12 mouse cellular contexts compared by ENCODE assay signal in the genomic region with DNA sequence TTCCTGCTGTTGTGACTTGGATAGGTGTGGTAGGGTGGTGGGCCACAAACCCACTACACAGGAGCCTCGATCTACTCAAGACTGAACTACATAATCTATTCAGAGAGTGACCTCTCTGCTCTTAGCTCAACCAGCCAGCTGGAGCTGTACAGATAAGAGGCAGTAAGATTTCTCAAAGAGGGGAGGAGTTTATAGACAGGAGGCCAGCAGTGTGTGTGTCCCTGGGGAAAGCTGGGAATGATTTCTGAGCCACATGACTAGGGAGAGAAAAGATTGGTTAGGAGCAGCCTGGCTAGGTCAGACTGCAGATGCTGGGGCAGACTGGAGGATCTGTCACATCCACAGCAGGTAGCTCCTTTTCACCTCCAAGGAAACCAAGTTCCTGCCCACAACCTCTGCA.
DNase-seq lines count a peak whose midpoint lies in the region; ATAC-seq and TF ChIP-seq lines count a peak whose summit lies in the region.
"Had no signal": no experiment of that assay in that cellular context is flagged by ENCODE, and none has a peak within 500 bp of the region (broad histone marks: within the 10 kb centered on the region; RNA-seq: fewer than 3 reads in every experiment).

No protein-coding gene starts in this region.

- peaks cover 49% of the 10 kb centered on the region for H3K4me1 ChIP-seq in heart, embryonic 11.5 days (ENCODE audit: control insufficient read depth, insufficient read depth, low read length)
- peaks cover 43 to 57% of the 10 kb centered on the region in 2 experiments for H3K4me1 ChIP-seq in heart, embryonic 14.5 days (ENCODE audit: control insufficient read depth in 2 of 2, insufficient read depth in 2 of 2, low read length in 2 of 2)
- 0 out of 4 replicates have a peak, but pooled peaks cover 0 to 4% of the 10 kb centered on the region in 2 experiments for H3K4me1 ChIP-seq in liver, embryonic 14.5 days (replicated peaks; ENCODE audit: control insufficient read depth in 2 of 2, insufficient read depth in 2 of 2, low read length in 1 of 2)
- peaks cover 39% of the 10 kb centered on the region for H3K4me1 ChIP-seq in neural tube, embryonic 15.5 days
- H3K4me1 ChIP-seq in midbrain, embryonic 13.5 days (replicated peaks): peaks cover 52% of the 10 kb centered on the region

- ATAC-seq in heart, embryonic 11.5 days (replicated peaks; ENCODE audit: insufficient number of reproducible peaks, low FRiP score, low TSS enrichment): no peak; the same call in 1 of the 2 replicates
- 0 out of 2 replicates have a peak, but pooled peaks have one; percentile 20 for ATAC-seq in heart, embryonic 14.5 days (ENCODE audit: insufficient number of reproducible peaks, insufficient read depth, low FRiP score, low read depth)
- peak; percentile 43; the same call in 1 of the 2 replicates for ATAC-seq in liver, embryonic 14.5 days (ENCODE audit: insufficient read depth)
- ATAC-seq in neural tube, embryonic 15.5 days (ENCODE audit: low FRiP score): no peak
- no peak; the same call in 1 of the 2 replicates for ATAC-seq in midbrain, embryonic 13.5 days

- peak; percentile 48 to 67 for DNase-seq in heart, adult 18-20 months
- peak; percentile 66 for DNase-seq in NIH3T3 (ENCODE audit: low read depth)
- DNase-seq in liver, embryonic 14.5 days (ENCODE audit: low read depth in 3 of 3, low spot score in 3 of 3): no peak
- no peak for DNase-seq in cerebellum, postnatal 14 days
- DNase-seq: gastrocnemius, postnatal 25 days had no signal

- no peak overlapping the region for H3K27ac ChIP-seq in heart, embryonic 11.5 days (ENCODE audit: low read depth, low read length)
- H3K27ac ChIP-seq in heart, embryonic 14.5 days (replicated peaks in 1 of 2; ENCODE audit: control insufficient read depth in 1 of 2, insufficient read depth in 1 of 2, low read depth in 2 of 2, low read length in 2 of 2): peak overlapping the region; percentile 35 to 88
- H3K27ac ChIP-seq in liver, embryonic 14.5 days: no peak overlapping the region
- H3K27ac ChIP-seq in neural tube, embryonic 15.5 days (replicated peaks): no peak overlapping the region
- H3K27ac ChIP-seq in midbrain, embryonic 13.5 days: no peak overlapping the region
- H3K27ac ChIP-seq: macrophage had no signal

- no peak overlapping the region for H3K9ac ChIP-seq in heart, embryonic 11.5 days (ENCODE audit: low read depth, low read length)
- no peak overlapping the region for H3K9ac ChIP-seq in heart, embryonic 14.5 days (ENCODE audit: low read length)
- no peak overlapping the region for H3K9ac ChIP-seq in liver, embryonic 14.5 days (replicated peaks)
- H3K9ac ChIP-seq in neural tube, embryonic 15.5 days (replicated peaks): no peak overlapping the region
- H3K9ac ChIP-seq in midbrain, embryonic 13.5 days (replicated peaks): no peak overlapping the region
- H3K9ac ChIP-seq: embryonic facial prominence, embryonic 12.5 days; neural tube, embryonic 13.5 days had no signal

- H3K9me3 ChIP-seq in heart, embryonic 11.5 days (replicated peaks; ENCODE audit: control insufficient read depth, low read length): no peaks in the 10 kb centered on the region
- H3K9me3 ChIP-seq in heart, embryonic 14.5 days (ENCODE audit: control insufficient read depth, low read length): no peaks in the 10 kb centered on the region
- no peaks in the 10 kb centered on the region for H3K9me3 ChIP-seq in liver, embryonic 14.5 days (ENCODE audit: control insufficient read depth, low read length)
- H3K9me3 ChIP-seq in neural tube, embryonic 15.5 days (replicated peaks): no peaks in the 10 kb centered on the region
- H3K9me3 ChIP-seq in midbrain, embryonic 13.5 days: no peaks in the 10 kb centered on the region
- H3K9me3 ChIP-seq: embryonic facial prominence, embryonic 12.5 days; neural tube, embryonic 13.5 days had no signal

- no peak overlapping the region for H3K4me3 ChIP-seq in heart, embryonic 11.5 days (ENCODE audit: low read depth, low read length)
- H3K4me3 ChIP-seq in heart, embryonic 14.5 days (ENCODE audit: control insufficient read depth in 1 of 2, insufficient read depth in 1 of 2, low read depth in 1 of 2, low read length in 2 of 2): no peak overlapping the region
- H3K4me3 ChIP-seq in liver, embryonic 14.5 days (ENCODE audit: insufficient read depth in 1 of 2, low read depth in 2 of 2, low read length in 2 of 2): no peak overlapping the region
- no peak overlapping the region for H3K4me3 ChIP-seq in neural tube, embryonic 15.5 days (replicated peaks)
- H3K4me3 ChIP-seq in midbrain, embryonic 13.5 days (replicated peaks): no peak overlapping the region
- H3K4me3 ChIP-seq: embryonic facial prominence, embryonic 12.5 days; neural tube, embryonic 13.5 days had no signal

- TF ChIP-seq CTCF in liver, embryonic 14.5 days (IDR thresholded peaks at IDR 0.05; ENCODE audit: low read depth): no peak

- no peak for TF ChIP-seq EP300 in liver, embryonic 14.5 days (IDR thresholded peaks at IDR 0.05; ENCODE audit: low read depth)

- no peaks in the 10 kb centered on the region for H3K36me3 ChIP-seq in heart, embryonic 11.5 days (ENCODE audit: control insufficient read depth, insufficient read depth, low read length)
- no peaks in the 10 kb centered on the region for H3K36me3 ChIP-seq in heart, embryonic 14.5 days (ENCODE audit: control insufficient read depth, insufficient read depth, low read length)
- no peaks in the 10 kb centered on the region for H3K36me3 ChIP-seq in liver, embryonic 14.5 days (replicated peaks; ENCODE audit: control insufficient read depth, insufficient read depth, low read depth)
- no peaks in the 10 kb centered on the region for H3K36me3 ChIP-seq in neural tube, embryonic 15.5 days
- H3K36me3 ChIP-seq in midbrain, embryonic 13.5 days: no peaks in the 10 kb centered on the region
- H3K36me3 ChIP-seq: embryonic facial prominence, embryonic 12.5 days; neural tube, embryonic 13.5 days had no signal

- H3K27me3 ChIP-seq in heart, embryonic 11.5 days (ENCODE audit: control insufficient read depth, insufficient read depth, low read length): no peaks in the 10 kb centered on the region
- no peaks in the 10 kb centered on the region for H3K27me3 ChIP-seq in heart, embryonic 14.5 days (ENCODE audit: control insufficient read depth, insufficient read depth, low read length)
- H3K27me3 ChIP-seq in liver, embryonic 14.5 days (ENCODE audit: control insufficient read depth, insufficient read depth, low read length): no peaks in the 10 kb centered on the region
- H3K27me3 ChIP-seq in neural tube, embryonic 15.5 days (replicated peaks): no peaks in the 10 kb centered on the region
- no peaks in the 10 kb centered on the region for H3K27me3 ChIP-seq in midbrain, embryonic 13.5 days
- H3K27me3 ChIP-seq: embryonic facial prominence, embryonic 12.5 days; neural tube, embryonic 13.5 days had no signal

- H3K4me2 ChIP-seq in heart, embryonic 11.5 days: no peak overlapping the region
- H3K4me2 ChIP-seq in heart, embryonic 14.5 days (ENCODE audit: low read length): no peak overlapping the region
- no peak overlapping the region for H3K4me2 ChIP-seq in liver, embryonic 14.5 days (ENCODE audit: low read depth)
- no peak overlapping the region for H3K4me2 ChIP-seq in neural tube, embryonic 15.5 days
- H3K4me2 ChIP-seq in midbrain, embryonic 13.5 days (replicated peaks): no peak overlapping the region
- H3K4me2 ChIP-seq: embryonic facial prominence, embryonic 12.5 days; neural tube, embryonic 13.5 days had no signal

- 6% methylated on average over 1 of the region's 1 CpGs for WGBS in heart, embryonic 11.5 days (ENCODE audit: insufficient replicate concordance)
- 0% methylated on average over 1 of the region's 1 CpGs for WGBS in heart, embryonic 14.5 days
- 6% methylated on average over 1 of the region's 1 CpGs for WGBS in liver, embryonic 14.5 days (ENCODE audit: insufficient replicate concordance)
- 69% methylated on average over 1 of the region's 1 CpGs for WGBS in neural tube, embryonic 15.5 days
- 63% methylated on average over 1 of the region's 1 CpGs for WGBS in midbrain, embryonic 13.5 days

Comparison
In these comparisons a context has a peak if more than half of its experiments do, and no peak if none do; other contexts are left out.
1. ATAC-seq: peak in heart, embryonic 14.5 days (single experiment) and liver, embryonic 14.5 days (single experiment); none in heart, embryonic 11.5 days (single experiment), neural tube, embryonic 15.5 days (single experiment) and midbrain, embryonic 13.5 days (single experiment).
2. H3K27ac ChIP-seq: peak in heart, embryonic 14.5 days (2 of 2); none in heart, embryonic 11.5 days (single experiment), liver, embryonic 14.5 days (single experiment), neural tube, embryonic 15.5 days (single experiment) and midbrain, embryonic 13.5 days (single experiment).
3. DNase-seq: peak in heart, adult 18-20 months (2 of 2) and NIH3T3 (single experiment); none in liver, embryonic 14.5 days (0 of 3) and cerebellum, postnatal 14 days (0 of 2).